Mouse (Mus musculus) E14TG2a.4 (cell line): ENCODE measurements around the gene Scaf8.

Experiments
- CTCF ChIP-seq: conservative IDR thresholded peaks from 2 replicates; pipeline ENCODE4 v1.5.1; 2014; ENCODE audit warnings: low read length
- NANOG ChIP-seq: IDR thresholded peaks from 2 replicates; pipeline ENCODE4 v1.6.1; 2014; ENCODE audit warnings: borderline replicate concordance, low read length, mixed read lengths

DNA sequence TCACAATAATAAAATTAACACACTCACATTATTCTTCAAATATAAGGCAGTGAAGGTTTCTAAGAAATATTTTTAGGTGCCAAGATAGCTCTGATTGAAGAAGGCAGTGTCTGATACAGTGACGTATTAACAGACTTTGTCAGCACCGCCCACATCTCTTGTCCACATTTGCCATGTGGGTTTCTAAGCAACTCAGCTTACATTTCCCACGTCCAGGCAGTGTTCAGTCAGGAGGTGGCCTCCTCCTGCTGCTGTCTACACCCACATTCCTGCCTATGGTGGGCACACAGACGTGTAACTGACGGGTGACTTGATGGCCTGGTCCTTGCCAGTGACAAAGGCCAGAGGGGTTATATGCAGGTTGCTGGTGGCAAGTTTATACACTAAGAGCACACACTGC lies 104.1 kb downstream of the Scaf8 start:
- no peak for TF ChIP-seq CTCF
- no peak for TF ChIP-seq NANOG
